Mouse (Mus musculus) hindbrain, embryonic 16.5 days (tissue): ENCODE data around the gene Peli1. TPM values are rescaled to one million over a fixed set of nuclear protein-coding genes. Genes with fewer than 3 reads are reported as not detected.
"Not testable (repeated sequence)": the region's sequence is repeated elsewhere in the genome, so short reads cannot be mapped to it uniquely, and the experiment has no call there.

ENCODE experiments used
- ATAC-seq: fragments of 200-750 bp; cut with Nextera tagmentation; 2 replicates; pipeline ENCODE4 v1.8.0; 2017; ENCODE audit warnings: moderate TSS enrichment, moderate library complexity
- H3K27ac ChIP-seq: fragments of 300-500 bp; sonication (generic); 2 replicates; pipeline ENCODE4 v1.5.1; 2014; ENCODE audit warnings: low read depth, mild to moderate bottlenecking, control low read depth, low read length, moderate library complexity
- H3K27me3 ChIP-seq: fragments of 300-500 bp; sonication (generic); replicated peaks from 2 replicates; pipeline ENCODE4 v1.6.1; 2014; ENCODE audit warnings: low read length; ENCODE audit not compliant: control insufficient read depth, insufficient read depth
- H3K36me3 ChIP-seq: fragments of 300-500 bp; sonication (generic); 2 replicates; pipeline ENCODE4 v1.6.1; 2014; ENCODE audit warnings: mild to moderate bottlenecking, low read length, moderate library complexity, mixed read lengths; ENCODE audit not compliant: control insufficient read depth, insufficient read depth
- H3K4me1 ChIP-seq: fragments of 300-500 bp; sonication (generic); 2 replicates; pipeline ENCODE4 v1.6.1; 2014; ENCODE audit warnings: low read depth, low read length; ENCODE audit not compliant: control insufficient read depth, insufficient read depth
- H3K4me2 ChIP-seq: fragments of 300-500 bp; sonication (generic); 2 replicates; pipeline ENCODE4 v1.6.1; 2014; ENCODE audit warnings: mild to moderate bottlenecking, low read length, control low read depth, moderate library complexity
- H3K4me3 ChIP-seq: fragments of 300-500 bp; sonication (generic); 2 replicates; pipeline ENCODE4 v1.5.1; 2014; ENCODE audit warnings: mild to moderate bottlenecking, low read length, control low read depth, moderate library complexity
- H3K9ac ChIP-seq: fragments of 300-500 bp; sonication (generic); 2 replicates; pipeline ENCODE4 v1.6.1; 2014; ENCODE audit warnings: low read depth, mild to moderate bottlenecking, control low read depth, low read length, moderate library complexity
- H3K9me3 ChIP-seq: fragments of 300-500 bp; sonication (generic); 2 replicates; pipeline ENCODE4 v1.6.1; 2014; ENCODE audit warnings: mild to moderate bottlenecking, low read length, moderate library complexity; ENCODE audit not compliant: control insufficient read depth
- WGBS: fragments of 180-500 bp; shearing (Covaris S2); extraction: QIAGEN DNeasy Blood & Tissue Kit; methylation state at CpG from one replicate; pipeline ENCODE4 v1.1.7; 2014; 5-methylcytosine and 5-hydroxymethylcytosine counted together
- polyA plus RNA-seq: library from polyadenylated mRNA; unstranded; fragments of >200 nt; fragmentation: Nextera tagmentation; extraction: Ambion mirVana; gene quantifications from 2 replicates; pipeline ENCODE4 v1.2.1, GENCODE M21; 2015

Peli1 gene
- polyA plus RNA-seq, 1 experiment from 2014 or later: 51.8 TPM

DNA sequence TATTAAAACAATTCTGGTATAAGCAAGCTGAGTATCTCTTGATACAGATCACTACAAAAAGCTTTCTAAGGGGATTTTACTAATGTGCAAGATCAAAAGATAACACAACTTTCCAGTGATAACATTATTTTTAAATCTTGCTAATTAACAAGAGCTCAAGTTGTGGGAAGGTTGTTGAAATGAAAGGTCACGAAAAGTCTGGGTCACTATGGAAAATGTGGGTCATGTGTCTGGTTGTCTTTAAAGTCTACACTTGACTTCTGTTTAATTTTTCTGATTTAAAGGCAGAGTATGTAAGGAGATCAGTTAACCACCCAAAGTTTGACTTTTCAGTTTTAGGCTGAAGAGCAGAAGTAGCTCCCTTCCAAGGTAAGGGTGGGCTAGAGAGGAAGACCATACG, 90.5 kb downstream of the Peli1 start:
- no peak for ATAC-seq
- 91% methylated on average over 2 of the region's 2 CpGs for WGBS
- H3K36me3 ChIP-seq: no peaks in the 10 kb centered on the region
- no peak overlapping the region for H3K27ac ChIP-seq
- H3K9ac ChIP-seq: no peak overlapping the region
- no peak overlapping the region for H3K4me2 ChIP-seq
- no peak overlapping the region for H3K4me3 ChIP-seq
- no peaks in the 10 kb centered on the region for H3K4me1 ChIP-seq
- no peaks in the 10 kb centered on the region for H3K27me3 ChIP-seq
- H3K9me3 ChIP-seq: no peaks in the 10 kb centered on the region

DNA sequence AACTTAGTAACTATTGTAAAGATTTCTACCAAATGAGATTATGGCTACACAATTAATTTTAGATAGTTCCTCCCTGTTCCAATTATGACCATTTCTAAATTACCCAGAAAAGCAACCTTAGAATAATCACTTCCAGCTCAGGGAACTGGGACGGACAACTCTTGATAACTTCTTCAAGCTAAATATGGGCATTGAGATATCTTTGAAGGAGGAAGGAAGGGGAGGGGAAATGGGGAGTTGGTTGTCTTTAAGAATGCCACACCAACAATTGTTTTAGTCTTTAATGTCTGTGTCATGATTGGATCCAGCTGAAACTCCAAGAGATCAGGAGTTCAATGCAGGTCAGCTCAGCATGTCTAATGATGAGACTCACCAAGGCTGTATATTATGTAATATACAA, 91.6 kb downstream of the Peli1 start:
- no peak overlapping the region for H3K27ac ChIP-seq
- ATAC-seq: no peak
- 80% methylated on average over 1 of the region's 1 CpGs for WGBS
- H3K4me1 ChIP-seq: no peaks in the 10 kb centered on the region
- H3K9me3 ChIP-seq: no peaks in the 10 kb centered on the region
- H3K9ac ChIP-seq: no peak overlapping the region
- no peak overlapping the region for H3K4me2 ChIP-seq
- no peaks in the 10 kb centered on the region for H3K27me3 ChIP-seq
- H3K36me3 ChIP-seq: no peaks in the 10 kb centered on the region
- no peak overlapping the region for H3K4me3 ChIP-seq

DNA sequence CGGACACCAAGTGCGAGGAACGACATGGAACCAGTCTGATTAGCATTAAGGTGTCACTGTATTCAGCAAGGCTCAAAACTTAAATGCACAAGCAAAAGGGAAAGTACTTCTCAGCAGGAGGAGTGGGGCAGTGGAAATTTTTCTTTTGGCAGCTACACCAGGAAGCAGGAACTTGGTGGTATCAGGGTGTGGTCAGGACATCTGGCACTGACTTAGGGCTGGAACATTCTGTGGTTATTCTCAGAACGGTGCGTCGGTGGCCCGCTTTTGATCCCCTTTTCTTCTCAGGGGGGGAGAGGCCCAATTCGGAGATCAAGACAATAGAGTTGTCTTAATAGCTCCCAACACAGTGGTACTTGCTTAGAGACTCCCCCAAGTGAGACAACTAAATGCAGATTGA, 100.7 kb downstream of the Peli1 start:
- not testable (repeated sequence) for H3K4me1 ChIP-seq, H3K36me3 ChIP-seq, H3K9ac ChIP-seq, H3K4me2 ChIP-seq, ATAC-seq, H3K4me3 ChIP-seq, H3K27ac ChIP-seq, H3K27me3 ChIP-seq, H3K9me3 ChIP-seq
- 95% methylated on average over 8 of the region's 8 CpGs for WGBS

DNA sequence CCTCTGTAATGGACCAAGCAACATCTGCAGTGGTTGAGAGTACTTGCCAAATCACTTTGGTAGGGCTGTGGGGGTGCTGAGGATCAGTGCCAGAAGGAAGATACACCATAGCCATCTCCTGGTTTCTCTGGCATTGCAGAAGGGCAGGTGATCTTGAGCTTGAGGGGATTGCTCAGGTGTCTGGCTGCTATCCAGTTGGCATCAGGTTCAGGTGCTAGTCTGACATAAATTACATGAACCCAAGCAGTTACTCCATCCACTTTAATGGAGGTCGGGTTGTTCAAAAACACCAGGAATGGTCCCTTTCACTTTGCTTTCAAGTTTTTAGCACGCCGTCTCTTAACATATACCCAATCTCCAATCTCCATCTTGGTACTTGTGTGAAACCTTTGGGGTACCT, 103.8 kb downstream of the Peli1 start:
- Histone ChIP-seq H3K4me2 (no peak overlapping the region), H3K4me3 (no peak overlapping the region), H3K36me3 (no peaks in the 10 kb centered on the region), H3K9ac (no peak overlapping the region), H3K27ac (no peak overlapping the region), H3K4me1 (no peaks in the 10 kb centered on the region), H3K9me3 (no peaks in the 10 kb centered on the region), H3K27me3 (no peaks in the 10 kb centered on the region)
- ATAC-seq: no peak
- WGBS: 95% methylated on average over 3 of the region's 3 CpGs

Other genes starting within 250 kb of the Peli1 start
- 7.4 and 8.7 TPM in 2 replicates for gene Vps54, start 148.0 kb downstream of the Peli1 start, polyA plus RNA-seq